Mouse (Mus musculus): ENCODE measurements around the gene Bpgm. TPM values are rescaled to one million over a fixed set of nuclear protein-coding genes. Genes with fewer than 3 reads are reported as not detected.

Gene Bpgm
- total RNA-seq, 4 experiments from 2014 or later, result 28.9 to 47.3 (median 35.4) TPM

GRCm38 (mm10) chr6:34529992-34530391 is 54.0 kb downstream of the Bpgm start:
- no peak for DNase-seq

- DNase-seq, result no peak
Observed at GRCm38 (mm10) chr6:34533055-34533454, 57.0 kb downstream of the Bpgm start.

- no peak for DNase-seq
Observed at GRCm38 (mm10) chr6:34533896-34534295, 57.9 kb downstream of the Bpgm start.

- no peak for DNase-seq
Observed at GRCm38 (mm10) chr6:34542866-34543265, 66.9 kb downstream of the Bpgm start.

- DNase-seq, result peak; percentile 26
Observed at GRCm38 (mm10) chr6:34543303-34544206, 67.5 kb downstream of the Bpgm start.

- no peak for DNase-seq
Observed at GRCm38 (mm10) chr6:34544207-34544602, 68.2 kb downstream of the Bpgm start.

- DNase-seq, result no peak
Observed at GRCm38 (mm10) chr6:34545286-34545685, 69.3 kb downstream of the Bpgm start.

- DNase-seq, result no peak
Observed at GRCm38 (mm10) chr6:34548406-34548990, 72.5 kb downstream of the Bpgm start.

- peak; percentile 20 for DNase-seq
Observed at GRCm38 (mm10) chr6:34549017-34549416, 73.0 kb downstream of the Bpgm start.

GRCm38 (mm10) chr6:34552489-34553157 is 76.6 kb downstream of the Bpgm start:
- DNase-seq, result no peak

GRCm38 (mm10) chr6:34554291-34554997 is 78.4 kb downstream of the Bpgm start:
- no peak for DNase-seq

Other genes with a start within 250 kb of the Bpgm start
- gene Akr1b3, start 158.7 kb upstream of the Bpgm start, total RNA-seq (2022), result 100 to 1,000 TPM; 283 to 310 (median 299) TPM
- 100 to 1,000 TPM; 148 to 290 (median 206) TPM for gene Akr1b8, start 122.1 kb upstream of the Bpgm start, total RNA-seq (2022)
- 100 to 1,000 TPM; 150 to 228 (median 186) TPM for gene Akr1b10, start 92.0 kb upstream of the Bpgm start, total RNA-seq (2022)
- gene Akr1b7, start 63.9 kb upstream of the Bpgm start, total RNA-seq (2022), result 1,000 to 10,000 TPM; 1,127 to 4,169 (median 2,179) TPM
- 10 to 100 TPM; 62.2 to 88.3 (median 71.2) TPM for gene Cald1, start 122.3 kb downstream of the Bpgm start, total RNA-seq (2022)